Mouse (Mus musculus): ENCODE data around the gene Ehbp1. TPM values are rescaled to one million over a fixed set of nuclear protein-coding genes. Genes with fewer than 3 reads are reported as not detected.

The Ehbp1 gene
- polyA plus RNA-seq, 1 experiment from 2014 or later: 11.5 TPM

GRCm38 (mm10) chr11:22368621-22369020, 26.5 kb upstream of the Ehbp1 start:
- Histone ChIP-seq H3K27ac (ENCODE audit: low read depth) (no peak overlapping the region), H3K9ac (no peak overlapping the region), H3K4me2 (no peak overlapping the region), H3K27me3 (ENCODE audit: insufficient read depth, low read length) (no peaks in the 10 kb centered on the region), H3K9me3 (ENCODE audit: low read depth, low read length) (no peaks in the 10 kb centered on the region), H3K4me3 (ENCODE audit: low read depth, low read length) (no peak overlapping the region), H3K4me1 (ENCODE audit: insufficient read depth) (no peaks in the 10 kb centered on the region), H3K36me3 (ENCODE audit: insufficient read depth) (no peaks in the 10 kb centered on the region)
- TF ChIP-seq CTCF (IDR thresholded peaks at IDR 0.05; ENCODE audit: low read depth): no peak
- DNase-seq (no peak), ATAC-seq (ENCODE audit: insufficient read depth) (no peak)
- WGBS: 87% methylated on average over 3 of the region's 3 CpGs

GRCm38 (mm10) chr11:22366486-22366885, 24.4 kb upstream of the Ehbp1 start:
- Histone ChIP-seq H3K9ac (no peak overlapping the region), H3K4me1 (ENCODE audit: insufficient read depth) (no peaks in the 10 kb centered on the region), H3K4me3 (ENCODE audit: low read depth, low read length) (no peak overlapping the region), H3K36me3 (ENCODE audit: insufficient read depth) (no peaks in the 10 kb centered on the region), H3K4me2 (no peak overlapping the region), H3K9me3 (ENCODE audit: low read depth, low read length) (no peaks in the 10 kb centered on the region), H3K27me3 (ENCODE audit: insufficient read depth, low read length) (no peaks in the 10 kb centered on the region), H3K27ac (ENCODE audit: low read depth) (no peak overlapping the region)
- WGBS: 71% methylated on average over 2 of the region's 2 CpGs
- ATAC-seq (ENCODE audit: insufficient read depth) (no peak), DNase-seq (no peak)
- no peak for TF ChIP-seq CTCF (IDR thresholded peaks at IDR 0.05; ENCODE audit: low read depth)

DNA sequence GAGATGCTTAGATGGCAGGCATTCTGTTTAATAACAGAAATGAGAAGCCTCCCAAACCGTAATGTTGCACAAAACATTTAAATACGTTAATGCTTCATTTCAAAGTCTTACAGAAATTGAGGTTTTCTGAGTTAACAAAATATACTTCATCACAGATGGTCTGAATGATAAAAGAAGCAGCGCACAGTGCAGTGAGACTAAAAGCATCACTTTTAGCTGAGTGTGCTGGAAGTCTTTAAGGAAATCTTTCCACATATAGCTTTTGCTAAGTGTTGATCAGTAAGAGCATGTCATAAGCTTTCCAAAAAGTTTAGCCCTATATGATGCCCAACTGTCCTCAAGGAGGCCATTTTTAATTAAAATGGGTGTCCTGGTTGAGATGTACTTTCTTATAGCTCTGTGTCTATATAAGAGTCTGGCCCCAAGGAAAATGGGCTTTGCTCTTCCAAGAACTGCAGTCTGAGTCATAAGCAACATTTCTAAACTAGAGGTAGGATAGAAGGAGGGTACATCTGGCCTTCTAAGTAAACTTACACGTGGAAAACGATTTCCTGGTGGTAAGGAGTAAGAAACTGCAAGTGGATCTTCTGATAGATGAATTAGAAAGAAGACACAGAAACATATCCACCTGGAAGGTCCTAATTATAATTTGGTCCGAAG, 12.0 kb upstream of the Ehbp1 start:
- H3K9ac ChIP-seq: no peak overlapping the region
- 79% methylated on average over 6 of the region's 6 CpGs for WGBS
- TF ChIP-seq CTCF (IDR thresholded peaks at IDR 0.05; ENCODE audit: low read depth): no peak
- H3K4me2 ChIP-seq: no peak overlapping the region
- no peak overlapping the region for H3K4me3 ChIP-seq (ENCODE audit: low read depth, low read length)
- no peak overlapping the region for H3K27ac ChIP-seq (ENCODE audit: low read depth)
- H3K27me3 ChIP-seq (ENCODE audit: insufficient read depth, low read length): no peaks in the 10 kb centered on the region
- H3K36me3 ChIP-seq (ENCODE audit: insufficient read depth): no peaks in the 10 kb centered on the region
- ATAC-seq (ENCODE audit: insufficient read depth) (no peak), DNase-seq (no peak)
- H3K9me3 ChIP-seq (ENCODE audit: low read depth, low read length): no peaks in the 10 kb centered on the region
- no peaks in the 10 kb centered on the region for H3K4me1 ChIP-seq (ENCODE audit: insufficient read depth)

DNA sequence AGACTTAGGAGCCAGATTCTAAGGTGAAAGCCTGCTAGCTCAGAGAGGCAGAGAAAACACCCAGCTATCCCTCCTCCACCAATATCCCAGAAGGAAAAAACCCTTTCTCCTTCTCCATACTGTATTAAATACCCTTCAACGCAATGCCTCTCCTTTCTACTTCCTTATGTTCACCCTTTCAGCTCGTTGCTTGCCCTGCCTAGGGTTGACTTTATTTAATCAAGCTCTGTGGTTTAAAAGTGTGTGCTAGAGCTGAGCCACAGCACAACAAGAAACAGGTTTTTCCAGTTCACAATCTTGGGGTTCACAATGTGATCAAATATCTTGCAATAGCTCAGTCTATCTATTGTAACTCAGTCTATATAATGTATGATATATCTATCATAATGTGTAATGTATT, 7.9 kb upstream of the Ehbp1 start:
- Histone ChIP-seq H3K36me3 (ENCODE audit: insufficient read depth) (no peaks in the 10 kb centered on the region), H3K9me3 (ENCODE audit: low read depth, low read length) (no peaks in the 10 kb centered on the region), H3K9ac (no peak overlapping the region), H3K27me3 (ENCODE audit: insufficient read depth, low read length) (no peaks in the 10 kb centered on the region), H3K27ac (ENCODE audit: low read depth) (no peak overlapping the region), H3K4me2 (no peak overlapping the region), H3K4me3 (ENCODE audit: low read depth, low read length) (no peak overlapping the region), H3K4me1 (ENCODE audit: insufficient read depth) (peaks cover 4% of the 10 kb centered on the region; the same call in 1 of the 2 replicates)
- whole genome bisulfite sequencing: 61% methylated on average over 2 of the region's 2 CpGs
- no peak for DNase-seq
- ATAC-seq (ENCODE audit: insufficient read depth): no peak
- TF ChIP-seq CTCF (IDR thresholded peaks at IDR 0.05; ENCODE audit: low read depth): no peak

DNA sequence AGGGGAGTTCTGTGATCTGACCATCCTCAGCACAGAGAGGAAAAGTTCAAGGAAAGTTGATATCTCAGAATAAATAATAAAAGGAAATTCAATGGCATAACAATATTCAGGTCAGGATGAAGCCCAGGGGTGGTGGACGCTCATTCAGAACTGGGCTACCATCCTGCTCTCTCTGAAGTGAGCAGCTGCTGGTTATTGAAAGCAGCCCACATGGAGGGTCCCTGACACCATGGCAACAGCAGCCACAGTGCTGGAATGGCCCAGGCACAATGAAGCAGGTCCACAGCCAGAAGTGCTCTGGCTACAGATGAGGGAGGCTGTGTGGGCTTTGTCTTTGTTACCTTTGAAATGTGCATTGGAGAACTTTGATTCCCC, 6.4 kb upstream of the Ehbp1 start:
- peak overlapping the region; percentile 59; the same call in 1 of the 2 replicates for H3K27ac ChIP-seq (ENCODE audit: low read depth)
- H3K4me1 ChIP-seq (ENCODE audit: insufficient read depth): peaks cover 4% of the 10 kb centered on the region; the same call in 1 of the 2 replicates
- H3K4me3 ChIP-seq (ENCODE audit: low read depth, low read length): no peak overlapping the region
- peak; percentile 10; the same call in 1 of the 2 replicates for ATAC-seq (ENCODE audit: insufficient read depth)
- no peak for DNase-seq
- WGBS: 58% methylated on average over 1 of the region's 1 CpGs
- H3K27me3 ChIP-seq (ENCODE audit: insufficient read depth, low read length): no peaks in the 10 kb centered on the region
- no peaks in the 10 kb centered on the region for H3K36me3 ChIP-seq (ENCODE audit: insufficient read depth)
- no peak for TF ChIP-seq CTCF (IDR thresholded peaks at IDR 0.05; ENCODE audit: low read depth)
- no peak overlapping the region for H3K9ac ChIP-seq
- H3K9me3 ChIP-seq (ENCODE audit: low read depth, low read length): no peaks in the 10 kb centered on the region
- no peak overlapping the region for H3K4me2 ChIP-seq

DNA sequence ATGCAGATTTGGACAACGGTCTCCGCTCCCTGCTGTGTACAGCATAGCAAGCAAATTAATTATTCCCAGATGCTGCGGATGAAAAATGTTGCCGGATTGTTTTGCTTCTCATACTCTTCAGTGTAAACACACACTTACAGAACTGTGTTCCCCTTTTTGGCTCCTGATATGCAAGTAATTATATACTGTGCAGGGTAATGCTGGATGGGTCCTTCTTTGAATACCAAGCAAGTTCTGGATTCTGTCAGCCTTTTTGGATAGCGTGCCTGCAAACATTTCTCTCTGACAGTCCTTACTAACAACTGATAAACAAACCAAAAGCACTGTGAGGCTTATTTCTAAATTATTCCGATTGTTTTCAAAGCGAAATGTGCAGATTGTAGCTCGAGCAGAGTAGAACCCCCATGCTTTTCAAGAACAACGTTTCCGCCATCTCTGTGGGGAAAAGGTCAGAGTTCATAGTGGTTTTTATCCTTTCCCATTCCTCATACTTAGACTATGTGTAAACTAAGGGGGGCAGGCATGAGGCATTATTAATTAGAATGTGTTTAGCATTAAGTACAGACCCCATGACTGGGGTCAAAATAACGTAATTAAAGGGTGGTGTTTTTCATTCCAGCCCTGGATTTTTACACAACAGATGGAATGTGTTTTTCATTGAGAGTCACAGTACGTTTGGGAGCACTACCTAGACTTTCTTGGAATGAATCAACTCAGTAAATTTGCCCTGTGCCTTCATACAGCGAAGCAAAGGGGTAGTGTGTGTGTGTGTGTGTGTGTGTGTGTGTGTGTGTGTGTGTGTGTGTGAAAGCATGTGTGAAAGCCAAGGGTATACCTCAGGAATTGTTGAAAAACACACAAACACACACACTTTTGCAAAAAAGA, 5.8 kb upstream of the Ehbp1 start:
- Histone ChIP-seq H3K9ac (no peak overlapping the region), H3K4me1 (ENCODE audit: insufficient read depth) (peaks cover 4% of the 10 kb centered on the region; the same call in 1 of the 2 replicates), H3K9me3 (ENCODE audit: low read depth, low read length) (no peaks in the 10 kb centered on the region), H3K27me3 (ENCODE audit: insufficient read depth, low read length) (no peaks in the 10 kb centered on the region), H3K4me2 (no peak overlapping the region), H3K27ac (ENCODE audit: low read depth) (peak overlapping the region; percentile 59; the same call in 1 of the 2 replicates), H3K36me3 (ENCODE audit: insufficient read depth) (no peaks in the 10 kb centered on the region), H3K4me3 (ENCODE audit: low read depth, low read length) (no peak overlapping the region)
- TF ChIP-seq CTCF (IDR thresholded peaks at IDR 0.05; ENCODE audit: low read depth): no peak
- peak; percentile 88 for ATAC-seq (ENCODE audit: insufficient read depth)
- WGBS: 30% methylated on average over 13 of the region's 13 CpGs
- peak; percentile 81 for DNase-seq

DNA sequence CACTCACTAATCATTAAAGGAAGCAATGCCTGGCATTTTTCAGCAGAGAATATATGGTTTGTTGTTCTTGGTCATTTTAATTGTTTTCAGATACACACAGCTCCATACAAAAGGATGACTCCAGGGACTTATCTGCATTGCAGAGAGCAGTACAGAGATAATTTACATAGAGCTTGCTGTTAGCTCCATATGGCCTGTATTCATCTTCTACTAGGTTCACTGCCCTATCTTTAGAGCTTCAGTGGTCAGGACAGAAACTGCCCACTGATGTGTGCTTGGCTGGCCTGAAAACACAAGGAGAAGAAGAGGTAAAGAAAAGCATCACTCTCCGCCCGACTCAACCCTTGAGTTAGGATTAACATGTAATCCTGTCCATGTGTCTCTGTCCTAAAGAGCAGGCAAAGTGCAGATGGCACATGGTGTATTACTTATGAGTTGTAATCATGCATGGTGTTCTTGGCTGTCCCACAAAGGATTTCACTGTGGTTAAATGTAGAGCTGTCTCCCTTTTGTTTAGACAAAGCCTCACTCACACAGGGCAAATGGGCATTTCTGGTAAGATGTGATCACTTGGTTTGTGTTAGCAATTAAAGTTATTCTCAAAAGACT, 14.7 kb downstream of the Ehbp1 start:
- WGBS: 67% methylated on average over 2 of the region's 2 CpGs
- Histone ChIP-seq H3K27ac (ENCODE audit: low read depth) (no peak overlapping the region), H3K9me3 (ENCODE audit: low read depth, low read length) (no peaks in the 10 kb centered on the region), H3K4me2 (no peak overlapping the region), H3K27me3 (ENCODE audit: insufficient read depth, low read length) (no peaks in the 10 kb centered on the region), H3K36me3 (ENCODE audit: insufficient read depth) (no peaks in the 10 kb centered on the region), H3K4me1 (ENCODE audit: insufficient read depth) (no peaks in the 10 kb centered on the region), H3K9ac (no peak overlapping the region), H3K4me3 (ENCODE audit: low read depth, low read length) (no peak overlapping the region)
- DNase-seq: peak; percentile 4
- ATAC-seq (ENCODE audit: insufficient read depth): no peak
- TF ChIP-seq CTCF (IDR thresholded peaks at IDR 0.05; ENCODE audit: low read depth): no peak

All from lung, embryonic 14.5 days (tissue).